Mouse (Mus musculus): ENCODE measurements around the gene Dnajc24.

The Dnajc24 gene

GRCm38 (mm10) chr2:106002835-106003739 is at the start of gene Dnajc24:
TSS of gene Dnajc24 (minus strand) at chr2:106003549.
- in situ Hi-C loops (cut with MboI, MseI), result no loop called here

GRCm38 (mm10) chr2:106046686-106047085 is 43.3 kb upstream of the Dnajc24 start:
- in situ Hi-C loops (cut with MboI, MseI), result no loop called here

GRCm38 (mm10) chr2:106042495-106042894 is 39.1 kb upstream of the Dnajc24 start:
- in situ Hi-C loops (cut with MboI, MseI), result no loop called here

- in situ Hi-C loops (cut with MboI, MseI), result no loop called here
Measured at GRCm38 (mm10) chr2:106041961-106042360, 38.6 kb upstream of the Dnajc24 start.

DNA sequence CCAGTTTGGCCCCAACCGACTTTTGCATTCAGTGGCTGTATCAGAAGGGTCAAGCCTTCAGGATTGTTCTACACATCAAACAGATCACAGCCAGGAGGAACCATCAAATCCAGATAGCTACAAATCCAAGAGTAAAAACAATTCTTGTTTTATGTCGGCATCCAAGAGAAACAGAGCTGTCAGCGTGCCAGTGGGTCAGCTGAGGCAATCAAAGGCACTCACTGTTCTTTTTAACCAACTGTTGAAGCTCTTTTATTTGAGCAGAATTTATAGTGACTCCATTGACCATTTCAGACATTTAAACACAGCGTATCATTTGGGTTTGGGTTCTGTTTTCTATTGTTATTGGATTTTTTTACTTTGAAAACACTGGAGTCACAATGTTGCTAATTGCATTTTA is 34.9 kb upstream of the Dnajc24 start:
- in situ Hi-C loops (cut with MboI, MseI), result no loop called here

DNA sequence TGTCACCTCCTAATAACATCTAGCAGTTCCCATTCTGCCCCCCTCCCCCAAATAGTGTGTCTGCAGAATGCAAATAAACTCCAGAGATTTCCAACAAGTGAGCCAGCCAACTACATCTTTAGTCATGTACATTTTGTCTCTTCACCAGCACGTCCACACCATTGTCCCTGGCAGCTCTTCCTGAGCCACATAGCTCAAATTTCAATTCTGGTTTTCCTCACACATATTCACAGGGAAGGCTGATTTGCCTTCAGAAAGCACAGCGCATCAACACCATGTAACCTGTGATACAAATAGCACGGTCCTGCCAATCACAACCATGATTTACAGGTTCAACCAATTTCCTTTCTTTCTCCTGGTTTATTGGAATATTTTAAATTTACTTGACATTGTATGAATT is 21.5 kb upstream of the Dnajc24 start:
- in situ Hi-C loops (cut with MboI, MseI), result no loop called here

GRCm38 (mm10) chr2:106008415-106008814 is 5.1 kb upstream of the Dnajc24 start:
- in situ Hi-C loops (cut with MboI, MseI), result no loop called here

GRCm38 (mm10) chr2:105987999-105988398 is 15.3 kb downstream of the Dnajc24 start:
- in situ Hi-C loops (cut with MboI, MseI), result loop anchor here (5.0 kb wide), 1 partner anchor 61 kb away; no protein-coding TSS in a partner anchor

DNA sequence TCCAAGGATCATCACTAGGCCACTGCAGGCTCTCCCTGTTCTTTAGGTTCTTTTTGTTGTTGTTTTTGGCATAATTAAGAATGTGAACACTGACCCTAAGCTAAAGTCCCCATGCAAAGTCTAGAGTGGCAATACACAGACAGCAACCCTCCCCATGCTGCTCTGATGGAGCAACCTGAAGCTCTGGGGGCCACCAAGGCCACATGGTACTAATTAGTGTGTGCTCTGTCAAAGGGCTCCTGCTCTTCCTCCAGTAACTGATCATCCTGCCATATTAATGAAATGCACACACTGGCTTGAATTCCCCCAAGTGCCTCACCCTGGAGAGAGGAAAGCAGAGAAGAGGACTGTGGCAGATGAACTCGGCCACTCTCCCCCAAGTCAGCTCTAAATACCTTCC is 16.2 kb downstream of the Dnajc24 start:
- in situ Hi-C loops (cut with MboI, MseI), result loop anchor here (5.0 kb wide), 1 partner anchor 60 kb away; no protein-coding TSS in a partner anchor

DNA sequence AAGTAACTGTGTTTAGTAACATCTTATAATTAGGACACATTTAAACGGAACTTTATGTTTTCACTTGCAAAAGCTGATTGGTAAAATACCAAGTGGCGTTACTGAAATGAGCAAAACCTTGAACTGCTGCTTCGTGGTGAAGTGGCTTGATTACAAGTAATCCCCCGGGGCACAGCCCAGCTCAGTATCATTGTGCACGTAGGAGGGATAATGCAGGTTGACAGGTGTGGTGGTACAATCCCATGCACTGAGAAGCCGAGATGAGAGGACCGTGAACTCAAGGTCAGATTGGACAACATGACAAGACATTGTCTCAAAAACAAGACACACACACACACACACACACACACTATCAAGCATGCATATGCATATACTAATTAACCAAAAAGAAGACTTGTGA is 18.1 kb downstream of the Dnajc24 start:
- in situ Hi-C loops (cut with MboI, MseI), result loop anchor here (5.0 kb wide), 1 partner anchor 58 kb away; no protein-coding TSS in a partner anchor

DNA sequence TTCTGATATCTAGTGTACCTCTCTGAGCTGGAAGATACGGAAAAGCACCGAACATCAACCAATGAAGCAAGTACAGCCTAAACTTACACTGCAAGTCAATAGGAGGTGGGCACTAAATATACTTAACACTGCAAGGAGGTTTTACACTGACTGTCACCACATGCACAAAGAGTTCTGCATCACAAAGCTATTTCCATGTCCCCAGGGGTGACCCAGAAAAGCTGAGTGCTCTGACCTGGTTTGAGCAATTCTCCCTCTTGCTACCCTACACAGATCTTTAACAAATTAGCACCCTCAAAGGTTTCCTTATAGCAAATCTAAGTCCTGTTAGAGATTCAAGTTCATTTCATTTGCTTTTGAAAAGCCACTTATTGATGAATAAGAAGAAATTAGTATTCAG is 25.3 kb downstream of the Dnajc24 start:
- in situ Hi-C loops (cut with MboI, MseI), result no loop called here

GRCm38 (mm10) chr2:105973941-105974340 is 29.4 kb downstream of the Dnajc24 start:
- in situ Hi-C loops (cut with MboI, MseI), result no loop called here

DNA sequence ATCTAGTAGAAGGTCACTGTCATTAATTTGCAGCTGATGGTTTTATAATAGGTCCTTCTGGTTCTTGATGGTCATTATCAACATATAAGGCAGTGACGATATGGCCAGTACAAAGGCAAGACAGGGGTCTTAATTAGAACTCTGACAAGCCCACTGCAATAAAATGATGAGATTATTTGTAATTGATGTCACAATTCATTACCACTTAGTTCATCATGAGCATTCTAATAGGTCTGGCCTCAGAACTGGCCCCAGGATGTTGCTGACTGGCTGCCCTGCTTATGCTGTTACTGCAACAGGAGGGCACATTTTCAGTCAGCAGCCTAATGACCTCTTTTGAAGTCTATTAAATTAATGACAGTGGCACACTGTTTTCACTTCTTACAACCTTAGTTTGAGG is 39.9 kb downstream of the Dnajc24 start:
- in situ Hi-C loops (cut with MboI, MseI), result no loop called here

- in situ Hi-C loops (cut with MboI, MseI), result no loop called here
Measured at GRCm38 (mm10) chr2:105953862-105954261, 49.5 kb downstream of the Dnajc24 start.

DNA sequence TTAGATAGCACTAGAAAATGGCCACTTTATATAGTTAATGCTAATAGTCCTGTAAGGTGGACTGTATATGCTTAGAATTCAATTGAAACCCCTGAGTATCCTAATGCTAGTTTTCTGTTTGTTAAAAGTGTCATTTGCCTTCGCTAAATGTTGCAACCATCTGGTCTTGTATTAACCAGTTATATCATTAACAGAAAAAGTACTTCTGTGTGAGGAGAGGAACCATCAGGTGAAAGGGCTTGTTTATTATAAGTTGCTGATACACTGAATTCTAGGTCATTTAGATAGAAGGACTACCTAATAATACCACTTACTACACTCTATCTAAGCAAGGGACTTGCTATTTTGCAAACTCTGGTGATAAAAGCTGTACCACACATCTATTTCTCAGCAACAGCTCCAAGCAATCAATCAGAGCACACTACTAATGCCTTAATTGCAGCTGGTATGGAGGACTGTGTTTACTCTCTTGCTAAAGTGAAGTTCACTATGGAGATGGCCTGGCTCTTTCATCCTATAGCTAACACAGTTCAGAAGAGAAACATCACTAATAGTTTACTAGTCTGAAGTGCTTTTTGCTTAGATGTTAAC is 51.9 kb downstream of the Dnajc24 start:
- in situ Hi-C loops (cut with MboI, MseI), result no loop called here

DNA sequence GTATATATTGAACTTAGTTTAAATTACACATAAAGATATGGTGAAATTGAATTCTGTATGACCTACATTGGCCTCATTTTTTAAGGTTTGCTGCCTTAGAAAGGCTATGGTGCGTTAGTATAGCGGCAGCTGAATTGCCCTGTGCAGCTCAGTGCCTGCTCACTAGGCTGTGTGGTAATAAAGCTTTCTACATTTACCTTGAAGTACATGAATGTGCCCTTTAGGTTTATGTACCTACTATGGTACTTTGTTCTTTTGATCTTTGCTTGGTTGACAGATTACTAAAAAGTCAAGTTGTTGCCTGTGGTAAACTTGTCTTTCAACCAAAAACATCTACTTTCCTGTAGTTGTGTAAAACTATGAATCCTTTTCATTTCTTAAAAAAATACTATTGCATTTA is 53.2 kb downstream of the Dnajc24 start:
- in situ Hi-C loops (cut with MboI, MseI), result no loop called here

- in situ Hi-C loops (cut with MboI, MseI), result loop anchor here (10.0 kb wide), 1 partner anchor 233 kb away; no protein-coding TSS in a partner anchor
Measured at GRCm38 (mm10) chr2:105917623-105918346, 85.6 kb downstream of the Dnajc24 start.

All from T-helper 1 cell (primary cell).